Mouse (Mus musculus) ES-Bruce4 (cell line): ENCODE data around the gene Clstn2.

Source experiments
- CTCF ChIP-seq: IDR thresholded peaks from one replicate; pipeline ENCODE4 v1.8.1; 2011; ENCODE audit warnings: low read depth, low read length
- EP300 ChIP-seq: IDR thresholded peaks from 2 replicates; pipeline ENCODE4 v1.6.1; 2011; ENCODE audit warnings: low read depth, low read length; ENCODE audit not compliant: insufficient read depth
- POLR2A ChIP-seq: IDR thresholded peaks from one replicate; pipeline ENCODE4 v1.8.1; 2011; ENCODE audit warnings: low read length; ENCODE audit not compliant: insufficient read depth

DNA sequence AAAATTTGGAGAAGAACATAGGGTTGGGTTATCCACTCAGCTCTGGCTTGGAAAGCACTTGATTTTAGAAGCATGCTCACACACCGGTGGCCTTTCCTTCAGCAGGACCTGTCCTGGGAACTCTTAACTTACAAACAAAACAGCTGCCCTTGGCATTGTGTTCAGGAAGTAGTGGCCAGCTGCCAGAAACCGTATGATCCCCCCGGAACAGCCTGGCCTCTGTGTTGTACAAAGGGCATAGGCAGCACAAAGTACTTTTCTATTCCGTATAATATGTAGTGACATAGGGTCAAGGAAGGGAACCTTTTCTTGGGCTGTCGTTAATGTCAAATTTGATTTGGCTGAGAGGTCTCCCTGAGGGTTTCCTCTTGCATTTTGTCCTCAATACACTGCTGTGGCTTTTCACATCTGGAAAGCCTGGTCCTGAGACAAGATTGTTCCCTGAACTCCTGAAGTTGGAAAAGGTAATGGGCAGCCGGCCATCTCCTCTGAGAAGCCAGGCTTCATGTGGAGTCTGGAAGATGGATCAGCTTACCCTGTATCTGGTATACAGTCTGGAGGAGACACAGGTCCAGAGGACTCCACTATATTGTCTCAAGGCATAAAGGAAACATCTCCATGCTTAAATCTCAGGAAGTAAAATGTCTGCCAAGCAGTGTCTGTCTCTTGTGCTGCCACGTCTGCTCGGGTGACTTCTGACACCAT lies 494.8 kb downstream of the Clstn2 start:
- TF ChIP-seq EP300 (no peak), CTCF (no peak), POLR2A (no peak)
